Mouse (Mus musculus) olfactory bulb, adult 2 months (tissue): ENCODE measurements around the gene Prss50. TPM values are rescaled to one million over a fixed set of nuclear protein-coding genes. Genes with fewer than 3 reads are reported as not detected.

ENCODE experiments used
- H3K27ac ChIP-seq: fragments of 200-500 bp; 2 replicates; pipeline ENCODE4 v1.5.1; 2012; ENCODE audit warnings: low read depth, low read length; ENCODE audit not compliant: insufficient read depth
- H3K4me1 ChIP-seq: fragments of 200-500 bp; 2 replicates; pipeline ENCODE4 v1.6.1; 2012; ENCODE audit warnings: low read length; ENCODE audit not compliant: control insufficient read depth, insufficient read depth
- H3K4me3 ChIP-seq: fragments of 200-500 bp; 2 replicates; pipeline ENCODE4 v1.5.1; 2012; ENCODE audit warnings: mild to moderate bottlenecking, low read depth, low read length, moderate library complexity; ENCODE audit not compliant: insufficient read depth
- CTCF ChIP-seq: fragments of 200-500 bp; IDR thresholded peaks from 2 replicates; pipeline ENCODE4 v1.5.1; 2012; ENCODE audit warnings: low read depth, mild to moderate bottlenecking, low read length, moderate library complexity; ENCODE audit not compliant: insufficient read depth
- POLR2A ChIP-seq: fragments of 200-500 bp; IDR thresholded peaks from 2 replicates; pipeline ENCODE4 v1.6.1; 2012; ENCODE audit warnings: mild to moderate bottlenecking, low read depth, low read length, moderate library complexity; ENCODE audit not compliant: insufficient read depth
- WGBS: fragments of 180-500 bp; shearing (Covaris S2); methylation state at CpG from one replicate; pipeline ENCODE4 v1.1.7; 2018; 5-methylcytosine and 5-hydroxymethylcytosine counted together
- polyA plus RNA-seq: library from polyadenylated mRNA; stranded (reverse); fragments of >200 nt; gene quantifications from 2 replicates; pipeline ENCODE4 v1.2.4, GENCODE M21; 2012; ENCODE audit warnings: low replicate concordance; ENCODE audit not compliant: missing spikeins, insufficient read depth, insufficient read length

The Prss50 gene
- polyA plus RNA-seq, 1 experiment, result not detected

GRCm38 (mm10) chr9:110895507-110895906 is 37.7 kb downstream of the Prss50 start:
- 61% methylated on average over 5 of the region's 5 CpGs for WGBS
- TF ChIP-seq POLR2A (no peak), CTCF (no peak)
- Histone ChIP-seq H3K4me3 (no peak overlapping the region), H3K27ac (no peak overlapping the region), H3K4me1 (peaks cover 7% of the 10 kb centered on the region)

- Histone ChIP-seq H3K27ac (no peak overlapping the region), H3K4me3 (no peak overlapping the region), H3K4me1 (peaks cover 7% of the 10 kb centered on the region)
- TF ChIP-seq POLR2A, result no peak
- TF ChIP-seq CTCF, result no peak
- 35% methylated on average over 7 of the region's 7 CpGs for WGBS
These were observed 38.2 kb downstream of the Prss50 start for GRCm38 (mm10) chr9:110895994-110896393.

GRCm38 (mm10) chr9:110896595-110896994 is 38.8 kb downstream of the Prss50 start:
- 26% methylated on average over 6 of the region's 6 CpGs for WGBS
- TF ChIP-seq CTCF (no peak), POLR2A (no peak)
- Histone ChIP-seq H3K4me3 (no peak overlapping the region), H3K27ac (no peak overlapping the region), H3K4me1 (peaks cover 7% of the 10 kb centered on the region)

- Histone ChIP-seq H3K27ac (no peak overlapping the region), H3K4me1 (peaks cover 7% of the 10 kb centered on the region), H3K4me3 (no peak overlapping the region)
- 67% methylated on average over 10 of the region's 10 CpGs for WGBS
- TF ChIP-seq CTCF (no peak), POLR2A (no peak)
These were observed 41.8 kb downstream of the Prss50 start for GRCm38 (mm10) chr9:110899451-110900008.

GRCm38 (mm10) chr9:110901204-110901603 is 43.4 kb downstream of the Prss50 start:
- Histone ChIP-seq H3K4me3 (no peak overlapping the region), H3K27ac (no peak overlapping the region), H3K4me1 (peaks cover 4% of the 10 kb centered on the region)
- TF ChIP-seq POLR2A (no peak), CTCF (no peak)
- 85% methylated on average over 6 of the region's 6 CpGs for WGBS

GRCm38 (mm10) chr9:110902271-110902670 is 44.5 kb downstream of the Prss50 start:
- Histone ChIP-seq H3K27ac (no peak overlapping the region), H3K4me3 (no peak overlapping the region), H3K4me1 (no peaks in the 10 kb centered on the region)
- TF ChIP-seq POLR2A (no peak), CTCF (no peak)
- WGBS, result 84% methylated on average over 4 of the region's 4 CpGs

- H3K27ac ChIP-seq, result no peak overlapping the region
- no peak overlapping the region for H3K4me3 ChIP-seq
- 95% methylated on average over 11 of the region's 11 CpGs for WGBS
- no peaks in the 10 kb centered on the region for H3K4me1 ChIP-seq
- TF ChIP-seq POLR2A (no peak), CTCF (no peak)
These were observed 49.6 kb downstream of the Prss50 start for GRCm38 (mm10) chr9:110907201-110907837.

- Histone ChIP-seq H3K4me1 (no peaks in the 10 kb centered on the region), H3K4me3 (no peak overlapping the region), H3K27ac (no peak overlapping the region)
- 86% methylated on average over 4 of the region's 4 CpGs for WGBS
- TF ChIP-seq POLR2A (no peak), CTCF (no peak)
These were observed 50.3 kb downstream of the Prss50 start for GRCm38 (mm10) chr9:110907838-110908630.

- Histone ChIP-seq H3K4me1 (no peaks in the 10 kb centered on the region), H3K27ac (no peak overlapping the region), H3K4me3 (no peak overlapping the region)
- WGBS, result 95% methylated on average over 3 of the region's 3 CpGs
- no peak for TF ChIP-seq CTCF
- no peak for TF ChIP-seq POLR2A
These were observed 50.9 kb downstream of the Prss50 start for GRCm38 (mm10) chr9:110908631-110909016.
